ENCODE assay signal across 10 mouse cellular contexts in genomic region chr10:93890565-93890964, GRCm38 (mm10). TPM values are rescaled to one million over a fixed set of nuclear protein-coding genes. Genes with fewer than 3 reads are reported as not detected.
DNase-seq lines count a peak whose midpoint lies in the region; ATAC-seq lines count a peak whose summit lies in the region.
"Had no signal": no experiment of that assay in that cellular context is flagged by ENCODE, and none has a peak within 500 bp of the region (broad histone marks: within the 10 kb centered on the region; RNA-seq: fewer than 3 reads in every experiment).

No protein-coding gene starts in this region.

- 64% methylated on average over 4 of the region's 4 CpGs for WGBS in heart, embryonic 11.5 days (ENCODE audit: insufficient replicate concordance)
- WGBS in embryonic facial prominence, embryonic 10.5 days, result 63% methylated on average over 4 of the region's 4 CpGs
- WGBS in hindbrain, embryonic 15.5 days, result 68% methylated on average over 4 of the region's 4 CpGs
- WGBS in midbrain, embryonic 10.5 days, result 68% methylated on average over 4 of the region's 4 CpGs

- DNase-seq in heart, postnatal 4 days, result no peak
- DNase-seq in embryonic facial prominence, embryonic 10.5 days (ENCODE audit: low spot score), result no peak
- DNase-seq in midbrain, embryonic 10.5 days (ENCODE audit: low spot score), result no peak
- DNase-seq in adrenal gland, postnatal 10 days, result no peak
- DNase-seq in cerebellum, postnatal 14 days, result no peak
- DNase-seq in embryo, embryonic 10 days (ENCODE audit: low spot score), result no peak
- DNase-seq: adrenal gland, adult 2 months had no signal

- H3K27ac ChIP-seq in heart, embryonic 11.5 days (ENCODE audit: low read depth, low read length), result peak overlapping the region; percentile 85
- H3K27ac ChIP-seq in embryonic facial prominence, embryonic 10.5 days (replicated peaks), result no peak overlapping the region
- peak overlapping the region; percentile 91 for H3K27ac ChIP-seq in hindbrain, embryonic 15.5 days (replicated peaks)
- peak overlapping the region; percentile 94 for H3K27ac ChIP-seq in midbrain, embryonic 10.5 days (replicated peaks)

- peak overlapping the region; percentile 92; the same call in 1 of the 2 replicates for H3K9ac ChIP-seq in heart, embryonic 11.5 days (ENCODE audit: low read depth, low read length)
- H3K9ac ChIP-seq in hindbrain, embryonic 15.5 days, result 0 out of 2 replicates have a peak overlapping the region, but pooled peaks have one; percentile 96

- peak overlapping the region; percentile 89 for H3K4me2 ChIP-seq in heart, embryonic 11.5 days
- peak overlapping the region; percentile 77 for H3K4me2 ChIP-seq in hindbrain, embryonic 15.5 days

- H3K9me3 ChIP-seq in heart, embryonic 11.5 days (replicated peaks; ENCODE audit: control insufficient read depth, low read length), result no peaks in the 10 kb centered on the region
- H3K9me3 ChIP-seq in embryonic facial prominence, embryonic 10.5 days, result no peaks in the 10 kb centered on the region
- H3K9me3 ChIP-seq in hindbrain, embryonic 15.5 days, result no peaks in the 10 kb centered on the region
- H3K9me3 ChIP-seq in midbrain, embryonic 10.5 days (replicated peaks), result no peaks in the 10 kb centered on the region

- H3K4me3 ChIP-seq in heart, embryonic 11.5 days (ENCODE audit: low read depth, low read length), result peak overlapping the region; percentile 89
- H3K4me3 ChIP-seq in embryonic facial prominence, embryonic 10.5 days, result peak overlapping the region; percentile 98
- H3K4me3 ChIP-seq in hindbrain, embryonic 15.5 days, result peak overlapping the region; percentile 84
- peak overlapping the region; percentile 86 for H3K4me3 ChIP-seq in midbrain, embryonic 10.5 days

- H3K36me3 ChIP-seq in heart, embryonic 11.5 days (ENCODE audit: control insufficient read depth, insufficient read depth, low read length), result peaks cover 4% of the 10 kb centered on the region; the same call in 1 of the 2 replicates
- peaks cover 16% of the 10 kb centered on the region for H3K36me3 ChIP-seq in embryonic facial prominence, embryonic 10.5 days (replicated peaks)
- peaks cover 12% of the 10 kb centered on the region for H3K36me3 ChIP-seq in hindbrain, embryonic 15.5 days
- H3K36me3 ChIP-seq in midbrain, embryonic 10.5 days, result peaks cover 17% of the 10 kb centered on the region

- H3K4me1 ChIP-seq in heart, embryonic 11.5 days (ENCODE audit: control insufficient read depth, insufficient read depth, low read length), result peaks cover 6% of the 10 kb centered on the region
- H3K4me1 ChIP-seq in embryonic facial prominence, embryonic 10.5 days, result peaks cover 16% of the 10 kb centered on the region
- peaks cover 18% of the 10 kb centered on the region for H3K4me1 ChIP-seq in hindbrain, embryonic 15.5 days (replicated peaks)
- peaks cover 17% of the 10 kb centered on the region for H3K4me1 ChIP-seq in midbrain, embryonic 10.5 days

- H3K27me3 ChIP-seq in heart, embryonic 11.5 days (ENCODE audit: control insufficient read depth, insufficient read depth, low read length), result no peaks in the 10 kb centered on the region
- no peaks in the 10 kb centered on the region for H3K27me3 ChIP-seq in embryonic facial prominence, embryonic 10.5 days (replicated peaks; ENCODE audit: low read depth, poor library complexity, severe bottlenecking)
- no peaks in the 10 kb centered on the region for H3K27me3 ChIP-seq in hindbrain, embryonic 15.5 days
- H3K27me3 ChIP-seq in midbrain, embryonic 10.5 days (ENCODE audit: low read depth, poor library complexity, severe bottlenecking), result no peaks in the 10 kb centered on the region

- ATAC-seq in heart, embryonic 11.5 days (replicated peaks; ENCODE audit: insufficient number of reproducible peaks, low FRiP score, low TSS enrichment), result no peak
- no peak for ATAC-seq in hindbrain, embryonic 15.5 days (ENCODE audit: low FRiP score, low read depth)

RNA-seq across cellular contexts. Expression of gene Metap2, which starts 6.3 kb away (rescaled TPM):
- 199 and 219 TPM in 2 replicates for polyA plus RNA-seq in heart, embryonic 11.5 days (2014; fragmentation: Nextera tagmentation; extraction: Ambion mirVana)
- total RNA-seq in heart, postnatal 4 days (2021), result 100 to 1,000 TPM; 179 to 184 TPM
- 243 and 251 TPM in 2 replicates for polyA plus RNA-seq in embryonic facial prominence, embryonic 10.5 days (2016; fragmentation: Nextera tagmentation; extraction: Ambion mirVana)
- polyA plus RNA-seq in hindbrain, embryonic 15.5 days (2015; fragmentation: Nextera tagmentation; extraction: Ambion mirVana), result 153 and 156 TPM in 2 replicates
- 221 and 231 TPM in 2 replicates for polyA plus RNA-seq in midbrain, embryonic 10.5 days (2016; fragmentation: Nextera tagmentation; extraction: Ambion mirVana)
- total RNA-seq in adrenal gland, postnatal 10 days (2021), result 100 to 1,000 TPM; 181 to 187 TPM

RNA-seq across cellular contexts. Expression of gene Usp44, which starts 59.2 kb away (rescaled TPM):
- polyA plus RNA-seq in heart, embryonic 11.5 days (2014; fragmentation: Nextera tagmentation; extraction: Ambion mirVana), result 1.1 and 1.3 TPM in 2 replicates
- under 1 TPM in 1 of 2 experiments, not detected in 1; 0.11 TPM for total RNA-seq in heart, postnatal 4 days (2021)
- 6.6 and 7.7 TPM in 2 replicates for polyA plus RNA-seq in embryonic facial prominence, embryonic 10.5 days (2016; fragmentation: Nextera tagmentation; extraction: Ambion mirVana)
- 0.43 and 0.64 TPM in 2 replicates for polyA plus RNA-seq in hindbrain, embryonic 15.5 days (2015; fragmentation: Nextera tagmentation; extraction: Ambion mirVana)
- 21.1 and 25.7 TPM in 2 replicates for polyA plus RNA-seq in midbrain, embryonic 10.5 days (2016; fragmentation: Nextera tagmentation; extraction: Ambion mirVana)
- total RNA-seq in adrenal gland, postnatal 10 days (2021), result not detected
- total RNA-seq: adrenal gland, adult 2 months; layer of hippocampus, postnatal 10 days had no signal
- polyA plus RNA-seq: adrenal gland, adult 2 months had no signal
